Mouse (Mus musculus): ENCODE measurements at regions not wholly inside any gene's neighbourhood (a gene's known extent, or its start where the extent isn't known, plus 50 kb on each side); places are given as distances from the start of the nearest gene placed in this dataset.

DNA sequence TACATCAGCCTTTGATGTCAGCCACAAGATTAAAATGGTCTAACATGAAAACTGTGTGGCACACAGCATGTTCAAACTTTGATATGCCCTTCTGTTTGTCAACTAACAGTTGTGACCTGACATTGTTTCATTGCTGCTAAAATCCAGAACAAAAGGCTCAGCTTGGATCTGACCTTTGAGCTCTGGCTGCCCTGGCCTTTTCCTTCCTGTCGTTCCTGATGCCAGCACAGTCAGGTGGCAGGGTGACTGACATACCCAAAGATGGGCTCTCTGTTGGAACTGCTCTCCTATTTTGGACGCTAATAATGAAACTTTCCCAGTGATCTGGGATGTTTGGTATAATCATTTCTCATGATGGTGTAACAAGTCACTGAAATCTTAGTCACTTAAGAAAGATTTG lies 416.8 kb upstream of the Mki67 start:
- H3K36me3 ChIP-seq (ENCODE audit: control insufficient read depth, insufficient read depth, low read length), result no peaks in the 10 kb centered on the region
- H3K27ac ChIP-seq (replicated peaks; ENCODE audit: low read depth, low read length), result no peak overlapping the region
- H3K4me1 ChIP-seq (ENCODE audit: control insufficient read depth, insufficient read depth, low read length), result peaks cover 11% of the 10 kb centered on the region; the same call in 1 of the 2 replicates
- no peak overlapping the region for H3K4me3 ChIP-seq (ENCODE audit: low read depth, low read length)
- ATAC-seq (ENCODE audit: insufficient number of reproducible peaks, low FRiP score, low TSS enrichment, low read depth) (no peak), DNase-seq (ENCODE audit: low spot score) (no peak)
- 67% methylated on average over 2 of the region's 2 CpGs for WGBS
- H3K9me3 ChIP-seq (ENCODE audit: control insufficient read depth, low read length), result no peaks in the 10 kb centered on the region
- H3K4me2 ChIP-seq (ENCODE audit: low read depth, severe bottlenecking), result no peak overlapping the region
- H3K9ac ChIP-seq (ENCODE audit: low read length), result no peak overlapping the region
- no peaks in the 10 kb centered on the region for H3K27me3 ChIP-seq (ENCODE audit: control insufficient read depth, insufficient read depth, low read length)

DNA sequence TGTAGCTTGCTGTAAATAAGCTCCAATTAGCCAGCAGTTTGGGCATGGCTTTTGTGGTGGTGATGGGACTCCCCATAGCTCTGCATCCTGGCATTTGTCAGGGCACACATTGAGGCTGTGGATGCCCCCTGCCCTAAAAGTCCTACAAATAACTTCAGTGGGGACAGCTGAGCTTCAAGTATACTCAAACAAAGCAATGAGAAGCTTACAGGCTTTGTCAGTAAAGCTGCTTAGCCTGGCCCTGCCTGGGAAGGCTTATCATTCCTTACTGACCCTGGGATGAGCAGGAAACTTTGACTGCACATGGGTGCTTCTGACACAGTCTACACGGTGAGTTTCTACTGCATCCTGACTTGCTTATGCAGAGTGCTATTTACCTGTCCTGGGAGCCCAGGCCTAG lies 420.5 kb upstream of the Mki67 start:
- Histone ChIP-seq H3K4me2 (ENCODE audit: low read depth, severe bottlenecking) (no peak overlapping the region), H3K9me3 (ENCODE audit: control insufficient read depth, low read length) (no peaks in the 10 kb centered on the region)
- 77% methylated on average over 1 of the region's 1 CpGs for WGBS

DNA sequence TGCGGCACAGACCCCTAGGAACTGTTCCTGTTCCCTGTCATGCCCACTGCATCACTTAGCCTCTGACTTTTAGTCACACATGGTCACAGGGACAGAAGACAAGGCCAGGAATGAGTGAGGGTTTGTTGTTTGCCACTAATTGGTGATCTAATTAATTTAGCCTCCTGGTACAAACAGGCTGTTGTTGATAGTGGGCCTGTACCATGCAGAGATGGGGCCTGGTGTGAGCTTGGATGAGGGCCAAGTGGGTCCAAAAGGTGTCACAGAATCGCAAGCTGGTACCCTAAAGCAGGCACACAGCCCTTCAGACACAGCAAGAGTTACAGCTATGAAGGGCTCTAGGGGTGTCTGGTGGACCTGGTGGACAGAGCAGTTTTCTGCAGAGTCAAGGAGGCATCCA lies 421.2 kb upstream of the Mki67 start:
- H3K9ac ChIP-seq (ENCODE audit: low read length), result no peak overlapping the region
- H3K36me3 ChIP-seq (ENCODE audit: control insufficient read depth, insufficient read depth, low read length), result no peaks in the 10 kb centered on the region
- no peaks in the 10 kb centered on the region for H3K9me3 ChIP-seq (ENCODE audit: control insufficient read depth, low read length)
- DNase-seq (ENCODE audit: low spot score), result no peak
- no peak overlapping the region for H3K4me3 ChIP-seq (ENCODE audit: low read depth, low read length)
- WGBS, result 84% methylated on average over 2 of the region's 2 CpGs
- H3K27ac ChIP-seq (replicated peaks; ENCODE audit: low read depth, low read length), result no peak overlapping the region
- no peak for ATAC-seq (ENCODE audit: insufficient number of reproducible peaks, low FRiP score, low TSS enrichment, low read depth)
- H3K27me3 ChIP-seq (ENCODE audit: control insufficient read depth, insufficient read depth, low read length), result no peaks in the 10 kb centered on the region
- H3K4me1 ChIP-seq (ENCODE audit: control insufficient read depth, insufficient read depth, low read length), result no peaks in the 10 kb centered on the region
- H3K4me2 ChIP-seq (ENCODE audit: low read depth, severe bottlenecking), result no peak overlapping the region

More for the DNA sequence above, 420.5 kb upstream of the Mki67 start:
- Histone ChIP-seq H3K4me3 (ENCODE audit: low read depth, low read length) (no peak overlapping the region), H3K36me3 (ENCODE audit: control insufficient read depth, insufficient read depth, low read length) (no peaks in the 10 kb centered on the region), H3K9ac (ENCODE audit: low read length) (no peak overlapping the region), H3K27me3 (ENCODE audit: control insufficient read depth, insufficient read depth, low read length) (no peaks in the 10 kb centered on the region), H3K4me1 (ENCODE audit: control insufficient read depth, insufficient read depth, low read length) (no peaks in the 10 kb centered on the region), H3K27ac (replicated peaks; ENCODE audit: low read depth, low read length) (no peak overlapping the region)
- ATAC-seq (ENCODE audit: insufficient number of reproducible peaks, low FRiP score, low TSS enrichment, low read depth) (no peak), DNase-seq (ENCODE audit: low spot score) (no peak)

DNA sequence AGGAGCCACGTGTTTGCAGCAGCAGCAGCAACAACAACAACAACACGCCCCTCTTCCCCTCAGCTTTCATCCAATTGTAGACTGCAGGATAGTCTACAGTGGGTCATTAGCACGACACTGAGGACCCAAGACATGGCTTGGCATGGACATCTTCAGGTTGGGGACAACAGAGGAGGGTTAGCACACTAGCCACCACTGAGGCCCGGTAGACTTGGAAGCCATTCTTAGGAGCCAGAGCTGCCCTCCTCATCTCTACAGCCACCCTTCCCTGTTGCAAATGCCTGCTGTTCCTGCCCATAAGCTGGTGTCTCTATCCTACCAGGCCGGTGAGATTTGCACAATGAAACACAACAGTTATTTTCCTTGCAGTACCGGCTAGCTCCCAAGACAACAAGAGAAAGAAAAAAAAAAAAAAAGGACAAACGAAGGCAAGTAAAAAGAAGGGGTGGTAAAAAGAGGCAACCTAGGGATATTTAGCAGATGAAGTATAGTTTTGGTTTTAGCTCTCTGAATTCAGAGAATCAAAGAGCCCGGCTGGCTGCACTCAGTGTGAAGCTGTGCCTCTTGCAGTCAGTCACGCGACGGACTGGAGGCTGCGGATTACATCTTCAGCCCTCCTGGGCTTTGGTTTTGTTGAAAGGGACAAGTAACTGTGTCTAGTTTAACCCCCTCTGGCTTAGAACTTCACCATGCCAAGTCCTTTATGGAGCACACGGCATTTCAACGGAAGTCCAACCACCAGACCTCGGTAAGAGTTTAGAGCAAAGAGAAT lies 421.9 kb upstream of the Mki67 start:
- WGBS, result 82% methylated on average over 15 of the region's 15 CpGs
- H3K4me1 ChIP-seq (ENCODE audit: control insufficient read depth, insufficient read depth, low read length), result no peaks in the 10 kb centered on the region
- no peak overlapping the region for H3K27ac ChIP-seq (replicated peaks; ENCODE audit: low read depth, low read length)
- no peak for DNase-seq (ENCODE audit: low spot score)
- H3K27me3 ChIP-seq (ENCODE audit: control insufficient read depth, insufficient read depth, low read length), result no peaks in the 10 kb centered on the region
- no peak overlapping the region for H3K4me3 ChIP-seq (ENCODE audit: low read depth, low read length)
- no peaks in the 10 kb centered on the region for H3K9me3 ChIP-seq (ENCODE audit: control insufficient read depth, low read length)
- H3K9ac ChIP-seq (ENCODE audit: low read length), result no peak overlapping the region
- no peaks in the 10 kb centered on the region for H3K36me3 ChIP-seq (ENCODE audit: control insufficient read depth, insufficient read depth, low read length)
- no peak for ATAC-seq (ENCODE audit: insufficient number of reproducible peaks, low FRiP score, low TSS enrichment, low read depth)
- H3K4me2 ChIP-seq (ENCODE audit: low read depth, severe bottlenecking), result no peak overlapping the region

DNA sequence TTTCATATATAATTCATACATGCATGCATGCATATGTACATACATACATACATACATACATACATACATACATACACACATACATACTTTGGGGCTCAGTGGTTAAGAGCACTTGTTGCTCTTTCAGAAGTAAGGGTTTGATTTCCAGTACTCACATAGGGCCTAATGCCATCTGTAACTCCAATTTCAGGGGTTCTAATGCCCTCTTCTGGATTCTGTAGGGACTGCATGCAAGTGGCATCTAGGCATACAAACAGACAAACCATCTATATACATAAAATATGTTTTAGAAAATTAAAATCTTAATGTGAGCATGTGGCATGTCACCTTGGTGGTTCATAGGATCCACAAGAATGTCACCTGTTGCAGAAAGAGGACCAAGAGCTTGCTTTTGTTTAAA lies 426.7 kb upstream of the Mki67 start:
- Histone ChIP-seq H3K36me3 (ENCODE audit: control insufficient read depth, insufficient read depth, low read length) (no peaks in the 10 kb centered on the region), H3K4me3 (ENCODE audit: low read depth, low read length) (no peak overlapping the region), H3K9ac (ENCODE audit: low read length) (no peak overlapping the region), H3K4me2 (ENCODE audit: low read depth, severe bottlenecking) (no peak overlapping the region), H3K27ac (replicated peaks; ENCODE audit: low read depth, low read length) (no peak overlapping the region), H3K27me3 (ENCODE audit: control insufficient read depth, insufficient read depth, low read length) (no peaks in the 10 kb centered on the region), H3K9me3 (ENCODE audit: control insufficient read depth, low read length) (no peaks in the 10 kb centered on the region), H3K4me1 (ENCODE audit: control insufficient read depth, insufficient read depth, low read length) (no peaks in the 10 kb centered on the region)
- ATAC-seq (ENCODE audit: insufficient number of reproducible peaks, low FRiP score, low TSS enrichment, low read depth) (no peak), DNase-seq (ENCODE audit: low spot score) (no peak)

DNA sequence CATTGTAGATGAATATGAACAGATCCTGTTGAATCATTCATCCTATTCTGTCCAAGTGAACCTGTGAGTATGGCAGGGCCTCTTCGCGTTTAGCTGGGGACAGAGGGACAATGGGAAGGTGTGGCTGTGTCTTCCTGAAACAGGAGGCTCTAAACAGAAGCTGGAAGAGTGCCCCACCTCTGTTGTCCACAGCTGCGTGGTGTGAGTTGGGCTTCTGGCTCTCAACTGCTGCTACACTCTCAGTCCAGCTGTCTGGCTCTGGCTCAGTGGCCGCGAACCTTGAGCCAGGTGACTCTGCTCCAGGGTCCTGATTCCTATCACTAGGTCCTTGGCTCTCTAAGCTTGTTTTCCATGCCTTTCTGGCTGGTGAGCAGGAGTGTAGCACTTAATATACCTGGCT lies 434.0 kb upstream of the Mki67 start:
- H3K4me2 ChIP-seq (ENCODE audit: low read depth, severe bottlenecking), result no peak overlapping the region
- H3K27me3 ChIP-seq (ENCODE audit: control insufficient read depth, insufficient read depth, low read length), result no peaks in the 10 kb centered on the region
- ATAC-seq (ENCODE audit: insufficient number of reproducible peaks, low FRiP score, low TSS enrichment, low read depth) (no peak), DNase-seq (ENCODE audit: low spot score) (no peak)
- no peaks in the 10 kb centered on the region for H3K36me3 ChIP-seq (ENCODE audit: control insufficient read depth, insufficient read depth, low read length)
- 79% methylated on average over 5 of the region's 5 CpGs for WGBS
- no peak overlapping the region for H3K9ac ChIP-seq (ENCODE audit: low read length)
- H3K9me3 ChIP-seq (ENCODE audit: control insufficient read depth, low read length), result no peaks in the 10 kb centered on the region
- H3K4me3 ChIP-seq (ENCODE audit: low read depth, low read length), result no peak overlapping the region
- no peak overlapping the region for H3K27ac ChIP-seq (replicated peaks; ENCODE audit: low read depth, low read length)
- peaks cover 9% of the 10 kb centered on the region for H3K4me1 ChIP-seq (ENCODE audit: control insufficient read depth, insufficient read depth, low read length)

DNA sequence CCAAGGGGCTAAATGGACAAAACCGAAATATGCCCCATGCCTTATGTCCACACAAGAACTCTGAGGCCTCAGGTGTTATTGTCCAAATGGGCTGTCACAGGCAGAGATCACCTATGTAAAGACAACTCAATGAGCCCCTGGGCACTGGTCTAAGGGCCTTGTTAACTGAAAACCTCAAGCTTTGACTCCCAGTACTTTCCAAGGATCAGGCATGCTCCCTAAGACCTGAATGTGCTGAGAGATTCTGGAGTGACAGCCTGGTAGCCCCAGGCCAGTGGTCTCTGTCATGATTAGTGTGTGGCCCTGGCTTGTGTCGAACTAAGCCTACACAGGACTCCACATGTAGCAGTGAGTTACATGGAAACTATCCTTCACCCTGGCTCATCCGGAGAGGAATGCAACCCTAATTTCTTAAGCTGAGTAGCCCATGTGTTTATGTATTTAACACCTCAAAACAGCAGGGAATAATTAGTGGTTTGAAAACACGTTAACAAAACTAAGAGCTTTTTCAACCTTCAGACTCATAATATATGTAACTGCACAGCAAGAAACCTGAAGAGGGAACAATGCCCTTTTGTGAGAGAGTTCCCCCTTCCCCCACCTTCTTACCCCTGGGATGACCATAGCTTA lies 435.3 kb upstream of the Mki67 start:
- H3K9me3 ChIP-seq (ENCODE audit: control insufficient read depth, low read length), result no peaks in the 10 kb centered on the region
- H3K27me3 ChIP-seq (ENCODE audit: control insufficient read depth, insufficient read depth, low read length), result no peaks in the 10 kb centered on the region
- no peak overlapping the region for H3K4me3 ChIP-seq (ENCODE audit: low read depth, low read length)
- DNase-seq (ENCODE audit: low spot score), result no peak
- 28% methylated on average over 4 of the region's 4 CpGs for WGBS
- ATAC-seq (ENCODE audit: insufficient number of reproducible peaks, low FRiP score, low TSS enrichment, low read depth), result peak; percentile 54; the same call in 1 of the 2 replicates
- H3K4me1 ChIP-seq (ENCODE audit: control insufficient read depth, insufficient read depth, low read length), result peaks cover 9% of the 10 kb centered on the region
- no peak overlapping the region for H3K4me2 ChIP-seq (ENCODE audit: low read depth, severe bottlenecking)
- H3K36me3 ChIP-seq (ENCODE audit: control insufficient read depth, insufficient read depth, low read length), result no peaks in the 10 kb centered on the region
- H3K9ac ChIP-seq (ENCODE audit: low read length), result no peak overlapping the region
- no peak overlapping the region; the same call in 1 of the 2 replicates for H3K27ac ChIP-seq (replicated peaks; ENCODE audit: low read depth, low read length)

DNA sequence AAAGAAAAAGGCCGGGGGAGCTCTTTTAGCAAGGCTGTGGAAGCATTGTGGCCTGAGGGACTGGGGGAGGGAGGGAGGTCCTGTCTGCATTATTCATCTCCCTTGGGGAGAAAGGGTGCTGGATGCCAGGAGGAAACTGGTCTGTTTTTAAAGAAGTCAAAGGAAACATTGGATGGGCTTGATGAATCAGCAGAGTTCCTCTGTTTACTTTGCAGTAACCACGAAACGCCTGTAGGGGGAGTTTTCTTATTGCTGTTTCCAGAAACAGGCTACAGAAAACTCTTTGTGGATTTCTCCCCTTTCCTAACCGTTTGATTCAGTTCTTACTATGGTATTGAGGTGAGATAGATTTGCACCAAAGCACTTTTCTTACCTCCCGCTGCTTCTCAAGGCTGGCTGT lies 436.3 kb upstream of the Mki67 start:
- Histone ChIP-seq H3K4me3 (ENCODE audit: low read depth, low read length) (no peak overlapping the region), H3K9ac (ENCODE audit: low read length) (no peak overlapping the region), H3K27me3 (ENCODE audit: control insufficient read depth, insufficient read depth, low read length) (no peaks in the 10 kb centered on the region), H3K36me3 (ENCODE audit: control insufficient read depth, insufficient read depth, low read length) (no peaks in the 10 kb centered on the region), H3K27ac (replicated peaks; ENCODE audit: low read depth, low read length) (peak overlapping the region; percentile 47; the same call in 1 of the 2 replicates), H3K9me3 (ENCODE audit: control insufficient read depth, low read length) (no peaks in the 10 kb centered on the region), H3K4me2 (ENCODE audit: low read depth, severe bottlenecking) (no peak overlapping the region), H3K4me1 (ENCODE audit: control insufficient read depth, insufficient read depth, low read length) (peaks cover 9% of the 10 kb centered on the region)
- ATAC-seq (ENCODE audit: insufficient number of reproducible peaks, low FRiP score, low TSS enrichment, low read depth), result no peak
- WGBS, result 33% methylated on average over 5 of the region's 5 CpGs
- DNase-seq (ENCODE audit: low spot score), result peak; percentile 80

Data from limb, embryonic 11.5 days (tissue).